Mouse (Mus musculus): ENCODE measurements around the gene Ctsl.

Gene Ctsl

DNA sequence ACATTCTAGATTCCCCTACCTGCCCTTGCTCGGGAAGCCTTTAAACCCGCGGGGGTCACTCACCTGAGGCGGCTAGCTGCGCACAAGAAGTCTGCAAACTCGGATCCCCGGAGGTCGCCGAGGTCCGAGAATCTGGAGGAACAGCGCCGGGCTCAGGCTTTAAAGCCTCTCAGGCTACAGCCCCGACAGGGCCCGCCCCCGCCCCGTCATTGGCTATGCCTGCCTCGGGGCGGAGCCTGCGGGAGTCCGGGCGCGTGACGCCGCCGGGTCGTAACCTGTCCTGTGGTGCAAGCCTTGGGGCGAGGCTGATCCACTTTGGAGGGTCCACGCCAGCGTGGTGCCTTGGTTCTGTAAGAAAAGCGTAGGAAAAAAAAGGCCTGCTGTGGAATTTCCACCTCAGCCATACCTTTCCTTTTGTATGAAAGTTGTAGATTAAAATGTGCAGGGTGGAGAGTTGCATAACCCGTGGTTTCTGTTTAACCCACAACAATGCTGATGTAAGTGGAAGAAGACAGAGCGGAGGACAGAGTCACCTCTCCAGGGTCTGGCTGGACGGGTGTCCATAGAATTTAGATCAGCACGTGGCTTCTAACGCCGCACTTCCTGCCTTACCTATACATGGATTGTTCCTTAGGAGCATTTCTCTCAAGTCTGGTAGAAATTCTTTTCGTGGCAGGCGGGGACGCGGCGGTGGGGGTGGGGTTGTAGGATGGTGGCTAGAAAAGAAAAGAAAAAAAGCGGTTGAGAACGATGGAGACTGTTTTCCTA, at the start of gene Ctsl:
Ctsl (minus strand) TSS at position 718 of the 768 bp plus-strand sequence.
- DNase-seq: peak; percentile 94 to 97

GRCm38 (mm10) chr13:64416955-64417601, 46.4 kb upstream of the Ctsl start:
- DNase-seq: peak; percentile 83 to 88

DNA sequence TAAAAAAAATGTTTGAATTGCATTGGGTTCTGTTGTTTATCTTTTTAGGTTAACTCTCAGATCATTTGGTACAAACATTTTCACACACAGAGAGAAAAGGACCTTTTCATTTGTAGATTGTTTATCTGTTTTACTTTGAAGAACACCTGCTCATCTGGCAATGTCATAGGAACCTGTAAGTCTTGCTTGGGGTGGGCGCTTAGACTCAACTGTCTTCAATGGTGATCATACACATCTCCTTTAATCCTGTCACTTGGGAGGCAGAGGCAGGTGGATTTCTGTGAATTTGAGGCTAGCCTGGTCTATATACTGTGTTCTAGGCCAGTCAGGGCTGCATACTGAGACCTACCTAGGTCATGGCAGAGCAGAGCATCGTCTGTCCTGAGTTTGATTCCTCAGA, 45.0 kb upstream of the Ctsl start:
- no peak for DNase-seq

DNA sequence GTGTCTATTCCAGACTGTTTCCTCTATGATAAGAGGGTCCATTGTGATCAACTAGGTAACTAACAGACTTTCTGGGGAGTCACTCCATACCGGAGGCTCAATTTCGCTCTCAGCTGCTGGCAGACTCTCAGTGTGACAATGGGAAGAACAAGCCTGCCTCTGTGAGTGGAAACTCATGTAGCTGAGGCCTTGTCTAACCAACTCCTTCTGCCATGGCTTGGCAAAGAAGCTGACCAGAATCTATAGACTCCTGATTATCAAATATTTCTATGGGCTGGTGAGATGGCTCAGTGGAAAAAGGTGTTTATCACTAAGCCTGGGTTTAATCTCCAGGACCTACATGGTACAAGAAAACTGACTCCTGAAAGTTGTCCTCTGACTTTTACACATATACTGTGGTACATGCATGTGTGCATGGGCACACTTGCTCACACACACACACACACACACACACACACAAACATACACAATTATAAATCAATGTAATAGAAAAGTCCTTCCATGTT, 42.1 kb upstream of the Ctsl start:
- no peak for DNase-seq

DNA sequence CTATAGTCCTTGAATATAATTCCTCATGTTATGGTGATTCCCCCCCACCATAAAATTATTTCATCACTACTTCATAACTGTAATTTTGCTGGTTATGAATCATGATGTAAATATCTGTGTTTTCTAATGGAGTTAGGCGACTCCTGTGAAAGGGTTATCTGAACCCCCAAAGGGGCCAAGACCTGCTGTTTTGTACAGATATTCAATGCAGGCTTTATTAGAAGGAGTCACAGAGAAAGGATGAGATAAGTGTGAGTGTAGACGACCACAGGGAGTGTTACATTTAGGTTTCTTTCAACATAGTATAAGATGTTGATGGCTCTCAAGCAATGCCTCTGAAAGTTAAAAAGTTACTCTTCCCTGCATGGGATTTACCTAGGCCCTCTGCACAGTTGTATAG, 40.6 kb upstream of the Ctsl start:
- DNase-seq: no peak

DNA sequence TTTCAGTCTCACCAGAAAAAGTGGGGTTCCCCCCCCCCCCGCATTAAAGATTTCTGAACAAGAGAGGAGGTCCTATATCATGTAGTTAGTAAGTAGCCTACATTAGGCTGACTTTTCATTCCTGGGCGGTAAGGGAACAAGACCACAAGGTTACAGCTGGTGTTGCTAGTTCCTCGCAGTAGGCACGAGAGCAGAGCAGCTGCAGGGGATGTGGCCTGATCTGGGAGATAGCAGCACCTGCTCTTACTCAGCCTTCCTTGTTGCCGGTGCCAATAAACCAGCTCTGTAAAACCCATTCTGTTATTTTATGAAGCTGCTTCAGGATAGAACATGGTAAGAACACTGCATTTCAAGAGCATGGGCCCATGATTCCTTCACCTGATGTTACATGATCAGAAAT, 39.9 kb upstream of the Ctsl start:
- no peak for DNase-seq

- DNase-seq: no peak
Observed at GRCm38 (mm10) chr13:64407992-64408391, 37.3 kb upstream of the Ctsl start.

- DNase-seq: no peak
Observed at GRCm38 (mm10) chr13:64405550-64405949, 34.9 kb upstream of the Ctsl start.

GRCm38 (mm10) chr13:64403519-64403918, 32.8 kb upstream of the Ctsl start:
- DNase-seq: no peak

- no peak for DNase-seq
Observed at GRCm38 (mm10) chr13:64402951-64403460, 32.3 kb upstream of the Ctsl start.

DNA sequence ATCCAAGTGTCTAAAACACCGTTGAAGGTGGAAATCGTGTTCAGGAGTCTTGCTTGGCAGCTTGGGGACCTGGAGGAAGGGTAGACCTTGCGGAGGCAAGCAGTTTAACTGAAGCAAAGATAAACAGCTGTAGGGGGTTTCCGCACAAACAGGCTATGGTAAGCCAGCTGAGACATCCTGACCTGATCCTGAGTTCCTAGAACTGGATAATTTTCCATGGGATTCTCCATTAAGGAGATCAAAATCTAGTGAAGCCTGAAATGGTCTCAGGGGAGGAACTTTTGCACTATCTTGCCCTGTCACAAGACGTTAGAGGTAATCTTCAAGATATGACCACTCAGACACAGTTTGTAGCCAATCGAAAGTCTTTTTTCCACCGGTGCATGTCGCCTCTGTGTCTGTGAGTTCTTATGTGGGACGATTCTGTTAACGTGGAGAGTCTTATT, 31.8 kb upstream of the Ctsl start:
- no peak for DNase-seq

DNA sequence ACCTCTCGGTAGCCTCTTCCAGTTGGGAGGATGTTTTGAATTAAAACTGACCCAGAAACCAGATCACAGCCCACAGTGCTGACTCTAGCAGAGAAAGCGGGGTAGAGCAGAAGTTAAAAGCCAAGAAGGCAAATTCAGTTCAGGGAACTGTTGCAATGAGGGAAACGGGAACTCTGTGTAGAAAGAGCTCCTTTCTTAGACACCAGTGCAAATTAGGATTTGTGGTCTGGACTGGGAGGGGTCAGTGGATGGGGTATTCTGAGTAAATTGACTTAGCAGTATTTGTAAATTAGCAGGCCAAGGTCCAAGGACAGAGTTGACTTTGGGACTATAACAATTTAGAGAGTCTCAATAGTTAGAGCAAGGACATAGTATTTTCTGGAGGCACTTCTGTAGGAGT, 31.3 kb upstream of the Ctsl start:
- no peak for DNase-seq

DNA sequence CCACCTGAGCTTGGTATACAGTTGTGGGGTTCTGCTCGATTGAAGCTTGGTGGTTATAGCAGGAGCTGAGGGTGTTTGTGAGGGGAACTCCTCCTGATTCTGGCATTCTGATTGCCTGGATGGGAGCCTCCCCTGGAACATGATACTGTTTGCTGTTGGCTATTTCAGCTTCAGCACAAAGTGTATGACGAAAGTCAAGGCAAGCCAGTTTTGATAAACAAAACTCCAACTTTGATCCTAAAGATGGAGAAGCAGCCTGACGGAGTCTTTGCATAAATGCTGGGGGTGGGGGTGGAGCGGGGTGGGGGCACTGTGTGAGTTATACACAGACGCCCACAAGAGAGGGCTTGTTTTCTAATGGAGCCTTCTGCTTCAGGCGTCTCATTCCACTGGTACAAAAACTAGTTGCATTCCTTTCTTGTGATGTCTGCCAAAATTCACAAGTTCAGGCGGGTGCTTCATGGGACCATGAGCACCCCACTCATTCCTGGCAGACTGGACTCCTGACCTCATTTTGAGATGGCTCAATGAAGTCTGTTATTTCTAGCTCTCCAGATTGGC, 30.2 kb upstream of the Ctsl start:
- DNase-seq: peak; percentile 33 to 67

DNA sequence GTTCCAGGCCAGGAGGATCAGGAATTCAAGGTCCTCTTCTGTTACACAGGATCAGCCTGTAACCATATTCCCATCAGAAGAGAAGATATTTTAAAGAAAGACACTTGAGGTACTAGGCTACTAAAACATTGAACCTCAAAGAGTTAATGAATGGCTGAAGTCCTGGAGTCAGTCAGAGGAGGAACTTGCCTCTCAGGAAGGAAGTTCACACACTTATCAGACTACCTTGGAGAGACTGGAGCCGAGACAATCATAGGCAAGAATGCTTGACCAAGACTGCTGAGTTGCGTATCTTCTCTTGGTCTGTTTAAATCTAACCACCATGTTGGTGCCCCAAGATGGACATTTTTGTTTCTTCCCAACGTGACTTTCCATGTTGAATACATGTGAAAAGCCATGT, 29.2 kb upstream of the Ctsl start:
- DNase-seq: no peak

DNA sequence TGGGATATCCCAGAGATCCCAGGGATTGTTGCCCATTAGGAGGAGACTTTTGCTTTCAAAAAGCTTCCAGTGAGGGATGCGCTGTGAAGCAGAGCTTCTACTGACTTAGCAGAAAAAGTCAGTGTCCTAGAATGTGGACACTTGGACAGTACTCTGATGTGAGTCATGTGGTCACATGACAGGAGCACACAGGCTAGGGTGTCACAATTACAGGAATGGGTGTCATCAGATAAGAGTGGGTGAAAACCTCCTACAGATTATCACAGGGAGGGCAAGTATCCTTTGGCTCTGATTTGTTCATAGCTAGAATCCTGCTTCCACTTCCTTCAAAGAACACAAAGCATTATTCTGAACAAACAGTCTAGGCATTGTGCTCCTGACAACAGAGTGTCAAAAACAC, 27.4 kb upstream of the Ctsl start:
- DNase-seq: no peak

GRCm38 (mm10) chr13:64396979-64397378, 26.3 kb upstream of the Ctsl start:
- no peak for DNase-seq

GRCm38 (mm10) chr13:64388415-64388814, 17.7 kb upstream of the Ctsl start:
- DNase-seq: no peak

GRCm38 (mm10) chr13:64386048-64386447, 15.4 kb upstream of the Ctsl start:
- DNase-seq: peak in 1 of 2 experiments; percentile 32

DNA sequence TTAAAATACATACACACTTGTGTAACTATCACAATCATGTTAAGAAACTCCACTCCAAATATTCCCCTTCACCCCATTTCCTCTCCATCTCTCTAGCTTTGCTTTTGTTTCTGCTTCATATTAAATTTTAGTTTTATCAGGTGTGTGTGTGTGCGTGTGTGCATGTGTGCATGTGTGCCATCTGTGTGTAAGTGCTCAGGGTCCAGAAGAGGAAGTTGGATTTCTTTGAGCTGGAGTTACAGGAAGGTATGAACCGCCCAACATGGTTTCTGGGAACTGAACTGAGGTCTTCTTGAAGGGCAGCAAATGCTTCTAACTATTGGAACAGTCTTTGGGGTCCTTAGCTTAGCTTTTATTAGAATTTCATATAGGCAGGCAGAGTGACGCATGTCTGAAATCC, 14.2 kb upstream of the Ctsl start:
- no peak for DNase-seq

DNA sequence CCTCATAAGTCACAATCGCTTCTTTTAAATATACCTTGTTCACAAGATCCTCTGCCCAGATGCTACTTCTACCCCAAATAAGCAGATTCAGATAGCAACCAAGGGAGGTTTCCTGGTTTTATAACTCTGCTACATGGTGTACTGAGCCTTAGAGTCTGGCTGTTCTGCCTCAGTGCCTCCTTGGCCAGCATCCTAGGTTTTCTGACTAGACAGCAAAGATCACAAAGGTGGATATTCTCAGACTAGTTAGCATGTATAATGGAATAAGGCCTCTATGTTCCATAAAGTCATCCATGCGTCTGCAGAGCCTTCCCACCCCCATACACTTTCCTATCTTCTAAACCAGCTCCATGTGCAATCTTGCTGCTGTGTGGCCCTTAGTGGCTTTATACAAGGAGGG, 9.6 kb upstream of the Ctsl start:
- DNase-seq: no peak

DNA sequence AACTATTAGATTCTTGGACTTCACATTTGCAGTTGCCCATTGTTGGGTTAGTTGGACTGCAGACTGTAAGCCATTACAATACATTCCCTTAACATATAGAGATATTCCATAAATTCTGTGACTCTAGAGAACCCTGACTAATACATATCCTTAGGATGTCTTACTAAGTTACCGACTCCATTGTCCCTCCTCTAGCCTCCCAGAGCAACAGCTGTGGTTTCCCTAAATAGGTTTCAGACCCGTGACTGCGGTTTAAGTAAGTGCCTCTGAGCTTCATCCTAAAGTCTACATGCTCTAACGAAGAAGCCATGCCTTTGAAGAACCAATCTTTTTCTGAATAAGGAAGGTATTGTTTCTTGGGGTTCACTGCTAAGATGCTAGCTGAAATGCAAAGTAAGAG, 7.9 kb upstream of the Ctsl start:
- DNase-seq: no peak

GRCm38 (mm10) chr13:64376472-64376871, 5.8 kb upstream of the Ctsl start:
- no peak for DNase-seq

GRCm38 (mm10) chr13:64375160-64375559, 4.5 kb upstream of the Ctsl start:
- no peak for DNase-seq

- DNase-seq: no peak
Observed at GRCm38 (mm10) chr13:64373695-64374094, 3.0 kb upstream of the Ctsl start.

Data from kidney, postnatal 4 days (tissue).